Mouse (Mus musculus): ENCODE data around the gene Prokr1. TPM values are rescaled to one million over a fixed set of nuclear protein-coding genes. Genes with fewer than 3 reads are reported as not detected.
"Not testable (repeated sequence)": the region's sequence is repeated elsewhere in the genome, so short reads cannot be mapped to it uniquely, and the experiment has no call there.

Prokr1 gene
- total RNA-seq, 2 experiments from 2014 or later = 2.1 to 2.3 TPM

- not testable (repeated sequence) for DNase-seq
These were observed 18.7 kb downstream of the Prokr1 start for GRCm38 (mm10) chr6:87571863-87572262.

GRCm38 (mm10) chr6:87567686-87568593, 22.6 kb downstream of the Prokr1 start:
- peak; percentile 68 for DNase-seq

GRCm38 (mm10) chr6:87565166-87565565, 25.4 kb downstream of the Prokr1 start:
- peak; percentile 53 for DNase-seq

GRCm38 (mm10) chr6:87564356-87564755, 26.2 kb downstream of the Prokr1 start:
- no peak for DNase-seq

GRCm38 (mm10) chr6:87553724-87554123, 36.8 kb downstream of the Prokr1 start:
- DNase-seq = no peak

GRCm38 (mm10) chr6:87552054-87552807, 38.3 kb downstream of the Prokr1 start:
- DNase-seq = no peak

GRCm38 (mm10) chr6:87547836-87548235, 42.7 kb downstream of the Prokr1 start:
- DNase-seq = no peak

GRCm38 (mm10) chr6:87547431-87547830, 43.1 kb downstream of the Prokr1 start:
- no peak for DNase-seq

- DNase-seq = no peak
These were observed 45.0 kb downstream of the Prokr1 start for GRCm38 (mm10) chr6:87545331-87546217.

GRCm38 (mm10) chr6:87542027-87542426, 48.5 kb downstream of the Prokr1 start:
- DNase-seq = peak; percentile 34

- DNase-seq = no peak
These were observed 49.4 kb downstream of the Prokr1 start for GRCm38 (mm10) chr6:87541171-87541571.

- no peak for DNase-seq
These were observed 51.9 kb downstream of the Prokr1 start for GRCm38 (mm10) chr6:87538376-87539270.

GRCm38 (mm10) chr6:87537678-87538077, 52.9 kb downstream of the Prokr1 start:
- no peak for DNase-seq

GRCm38 (mm10) chr6:87536270-87536669, 54.3 kb downstream of the Prokr1 start:
- no peak for DNase-seq

GRCm38 (mm10) chr6:87535651-87536050, 54.9 kb downstream of the Prokr1 start:
- DNase-seq = no peak

GRCm38 (mm10) chr6:87534855-87535575, 55.5 kb downstream of the Prokr1 start:
- no peak for DNase-seq

- peak; percentile 24 for DNase-seq
These were observed 57.4 kb downstream of the Prokr1 start, which contains the start of gene Arhgap25 for GRCm38 (mm10) chr6:87532953-87533710. Gene Arhgap25 (minus strand): TSS chr6:87533259.

- no peak for DNase-seq
These were observed 59.0 kb downstream of the Prokr1 start for GRCm38 (mm10) chr6:87531456-87532015.

- DNase-seq = no peak
These were observed 60.2 kb downstream of the Prokr1 start for GRCm38 (mm10) chr6:87530386-87530785.

Measured in gastrocnemius, postnatal 25 days (tissue).